Mouse (Mus musculus): Measurements from ENCODE around the gene Plin1. TPM values are rescaled to one million over a fixed set of nuclear protein-coding genes. Genes with fewer than 3 reads are reported as not detected.

Gene Plin1
- polyA plus RNA-seq, 1 experiment from 2014 or later, result not detected

DNA sequence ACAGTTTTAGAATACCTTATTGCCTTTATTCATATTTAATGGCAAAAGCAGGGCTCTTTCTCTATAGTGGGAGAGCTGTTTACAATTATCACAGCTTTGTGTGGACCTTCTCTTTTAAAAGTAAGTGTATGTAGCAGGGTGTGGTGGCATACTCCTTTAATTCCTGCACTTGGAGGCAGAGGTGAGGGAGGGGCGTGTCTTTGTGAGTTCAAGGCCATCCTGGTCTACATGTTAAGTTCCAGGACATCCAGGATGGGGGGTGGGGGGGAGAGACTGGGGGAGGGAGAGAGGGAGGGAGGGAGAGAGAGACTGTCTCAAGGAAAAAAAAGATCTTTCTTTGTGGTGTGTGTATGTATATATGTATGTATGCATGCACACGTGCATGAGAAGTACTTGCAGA, 52.5 kb downstream of the Plin1 start:
- Histone ChIP-seq H3K9me3 (no peaks in the 10 kb centered on the region), H3K36me3 (peaks cover 63% of the 10 kb centered on the region)

DNA sequence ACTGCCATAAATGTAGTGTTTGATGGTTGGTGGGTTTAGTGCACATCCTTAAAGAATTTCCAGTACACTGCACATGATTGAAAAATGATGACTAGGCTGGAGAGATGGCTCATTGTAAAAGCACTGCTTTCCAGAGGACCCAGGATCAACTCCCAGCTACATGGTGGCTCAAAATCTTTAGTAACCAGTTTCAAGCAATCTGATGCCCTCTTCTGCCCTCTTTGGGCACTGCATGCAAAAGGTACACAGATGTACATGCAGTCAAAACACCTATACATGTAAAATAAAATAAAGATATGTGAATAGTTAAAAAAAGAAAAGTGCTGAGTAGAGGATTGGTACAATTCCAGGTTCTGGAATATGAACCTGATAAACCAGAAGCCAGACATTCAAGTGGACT, 53.5 kb downstream of the Plin1 start:
- H3K9ac ChIP-seq, result no peak overlapping the region
- no peak for ATAC-seq (ENCODE audit: insufficient number of reproducible peaks, low FRiP score, low TSS enrichment, low read depth)
- H3K27ac ChIP-seq, result no peak overlapping the region
- no peak overlapping the region for H3K4me3 ChIP-seq
- no peak overlapping the region for H3K4me2 ChIP-seq
- no peaks in the 10 kb centered on the region for H3K27me3 ChIP-seq
- no peaks in the 10 kb centered on the region for H3K9me3 ChIP-seq
- peaks cover 58% of the 10 kb centered on the region for H3K36me3 ChIP-seq
- no peaks in the 10 kb centered on the region for H3K4me1 ChIP-seq

More for the DNA sequence above, 52.5 kb downstream of the Plin1 start:
- Histone ChIP-seq H3K9ac (no peak overlapping the region), H3K27me3 (no peaks in the 10 kb centered on the region), H3K4me3 (no peak overlapping the region), H3K4me2 (no peak overlapping the region), H3K27ac (no peak overlapping the region), H3K4me1 (no peaks in the 10 kb centered on the region)
- ATAC-seq (ENCODE audit: insufficient number of reproducible peaks, low FRiP score, low TSS enrichment, low read depth), result no peak
- 86% methylated on average over 2 of the region's 2 CpGs for WGBS

DNA sequence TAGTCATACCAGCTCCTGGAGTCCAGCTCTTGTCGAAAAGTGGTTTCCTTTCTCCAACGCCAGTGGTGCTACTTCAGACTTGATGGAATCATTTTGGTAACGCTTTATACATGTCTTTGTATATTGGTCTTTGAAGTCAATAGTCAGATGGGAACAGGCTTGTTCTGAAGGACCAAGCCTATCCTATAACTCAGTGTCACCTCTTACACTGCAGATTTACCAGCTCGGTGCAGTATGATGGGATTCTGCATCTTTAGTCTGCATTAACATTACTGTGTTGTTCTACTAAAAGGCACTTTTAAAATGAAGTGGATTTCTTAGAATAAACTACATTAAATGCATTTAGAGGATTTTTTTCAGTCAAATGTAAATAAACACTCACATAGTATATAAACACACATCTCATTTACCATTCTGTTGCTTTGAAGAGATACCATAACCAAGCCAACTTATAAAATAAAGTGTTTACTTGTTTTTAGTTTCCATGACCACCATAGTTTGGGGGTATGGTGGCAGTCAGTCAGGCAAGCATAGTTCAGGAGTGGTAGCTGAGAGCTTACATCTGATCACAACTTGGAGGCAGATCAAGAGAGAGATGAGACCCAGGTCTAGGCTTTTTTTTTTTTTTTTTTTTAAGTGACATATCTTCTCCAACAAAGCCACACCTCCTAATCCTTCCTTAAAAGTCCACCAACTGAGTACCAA, 61.7 kb downstream of the Plin1 start:
- no peak overlapping the region for H3K27ac ChIP-seq
- no peak overlapping the region for H3K9ac ChIP-seq
- no peaks in the 10 kb centered on the region for H3K27me3 ChIP-seq
- H3K9me3 ChIP-seq, result no peaks in the 10 kb centered on the region
- H3K4me3 ChIP-seq, result no peak overlapping the region
- ATAC-seq (ENCODE audit: insufficient number of reproducible peaks, low FRiP score, low TSS enrichment, low read depth), result no peak
- H3K36me3 ChIP-seq, result peaks cover 54% of the 10 kb centered on the region
- no peak overlapping the region for H3K4me2 ChIP-seq
- no peaks in the 10 kb centered on the region for H3K4me1 ChIP-seq
- WGBS, result 98% methylated on average over 4 of the region's 4 CpGs

Other genes starting within 250 kb of the Plin1 start
- not detected in 2 replicates for gene Rhcg, start 115.2 kb downstream of the Plin1 start, polyA plus RNA-seq (2015; fragmentation: Nextera tagmentation; extraction: Ambion mirVana)
- 6.4 and 7.6 TPM in 2 replicates for gene Ticrr, start 72.7 kb downstream of the Plin1 start, polyA plus RNA-seq (2015; fragmentation: Nextera tagmentation; extraction: Ambion mirVana)
- 4.8 and 6.2 TPM in 2 replicates for gene Kif7, start 17.2 kb downstream of the Plin1 start, polyA plus RNA-seq (2015; fragmentation: Nextera tagmentation; extraction: Ambion mirVana)
- gene Pex11a, start 10.2 kb upstream of the Plin1 start, polyA plus RNA-seq (2015; fragmentation: Nextera tagmentation; extraction: Ambion mirVana), result 8.3 and 10.5 TPM in 2 replicates
- 0.25 TPM in 1 of 2 replicates, not detected in the other for gene Wdr93, start 10.3 kb upstream of the Plin1 start, polyA plus RNA-seq (2015; fragmentation: Nextera tagmentation; extraction: Ambion mirVana)
- 0.15 TPM in 1 of 2 replicates, not detected in the other for gene Mesp1, start 60.9 kb upstream of the Plin1 start, polyA plus RNA-seq (2015; fragmentation: Nextera tagmentation; extraction: Ambion mirVana)
- 0.83 and 0.90 TPM in 2 replicates for gene Mesp2, start 77.8 kb upstream of the Plin1 start, polyA plus RNA-seq (2015; fragmentation: Nextera tagmentation; extraction: Ambion mirVana)
- 21.6 and 25.9 TPM in 2 replicates for gene Anpep, start 128.2 kb upstream of the Plin1 start, polyA plus RNA-seq (2015; fragmentation: Nextera tagmentation; extraction: Ambion mirVana)
- 25.6 and 25.7 TPM in 2 replicates for gene Ap3s2, start 187.7 kb upstream of the Plin1 start, polyA plus RNA-seq (2015; fragmentation: Nextera tagmentation; extraction: Ambion mirVana)
- gene Arpin, start 202.5 kb upstream of the Plin1 start, polyA plus RNA-seq (2015; fragmentation: Nextera tagmentation; extraction: Ambion mirVana), result 26.3 and 28.3 TPM in 2 replicates

Data from limb, embryonic 15.5 days (tissue).